Comparison of ENCODE assay signal across 9 mouse cellular contexts in genomic region chr5:114978888-114979249, GRCm38 (mm10). TPM values are rescaled to one million over a fixed set of nuclear protein-coding genes. Genes with fewer than 3 reads are reported as not detected.
DNase-seq lines count a peak whose midpoint lies in the region; ATAC-seq and TF ChIP-seq lines count a peak whose summit lies in the region.
"Had no signal": no experiment of that assay in that cellular context is flagged by ENCODE, and none has a peak within 500 bp of the region (broad histone marks: within the 10 kb centered on the region; RNA-seq: fewer than 3 reads in every experiment).

No protein-coding gene starts in this region.

- H3K27ac ChIP-seq in heart, postnatal 0 days (ENCODE audit: low read depth): no peak overlapping the region
- H3K27ac ChIP-seq in neural tube, embryonic 15.5 days (replicated peaks): no peak overlapping the region
- H3K27ac ChIP-seq: macrophage had no signal

- peak; percentile 20; the same call in 1 of the 2 replicates for TF ChIP-seq CTCF in heart, postnatal 0 days (IDR thresholded peaks at IDR 0.05; ENCODE audit: low read depth)

- H3K4me3 ChIP-seq in heart, postnatal 0 days (ENCODE audit: low read depth, low read length): peak overlapping the region; percentile 52
- H3K4me3 ChIP-seq in neural tube, embryonic 15.5 days (replicated peaks): peak overlapping the region; percentile 15; the same call in 1 of the 2 replicates

- H3K27me3 ChIP-seq in heart, postnatal 0 days (ENCODE audit: control insufficient read depth, insufficient read depth, low read length): no peaks in the 10 kb centered on the region
- peaks cover 4% of the 10 kb centered on the region; the same call in 1 of the 2 replicates for H3K27me3 ChIP-seq in neural tube, embryonic 15.5 days (replicated peaks)

- no peaks in the 10 kb centered on the region for H3K9me3 ChIP-seq in heart, postnatal 0 days (replicated peaks; ENCODE audit: control insufficient read depth, low read length)
- no peaks in the 10 kb centered on the region for H3K9me3 ChIP-seq in neural tube, embryonic 15.5 days (replicated peaks)

- ATAC-seq in heart, postnatal 0 days (ENCODE audit: insufficient read depth, low read depth): peak; percentile 18; the same call in 1 of the 2 replicates
- ATAC-seq in neural tube, embryonic 15.5 days (ENCODE audit: low FRiP score): peak; percentile 14; the same call in 1 of the 2 replicates

- peaks cover 12% of the 10 kb centered on the region; the same call in 1 of the 2 replicates for H3K4me1 ChIP-seq in heart, postnatal 0 days (ENCODE audit: control insufficient read depth, insufficient read depth)
- peaks cover 16% of the 10 kb centered on the region for H3K4me1 ChIP-seq in neural tube, embryonic 15.5 days

- H3K4me2 ChIP-seq in heart, postnatal 0 days (ENCODE audit: low read depth, low read length): peak overlapping the region; percentile 73
- H3K4me2 ChIP-seq in neural tube, embryonic 15.5 days: peak overlapping the region; percentile 76

- H3K9ac ChIP-seq in heart, postnatal 0 days (replicated peaks; ENCODE audit: low read depth, low read length): no peak overlapping the region
- no peak overlapping the region; the same call in 1 of the 2 replicates for H3K9ac ChIP-seq in neural tube, embryonic 15.5 days (replicated peaks)

- TF ChIP-seq EP300 in heart, postnatal 0 days (IDR thresholded peaks at IDR 0.05; ENCODE audit: low read depth): no peak

- WGBS in heart, postnatal 0 days: 3% methylated on average over 6 of the region's 6 CpGs
- WGBS in neural tube, embryonic 15.5 days: 6% methylated on average over 6 of the region's 6 CpGs

- no peaks in the 10 kb centered on the region for H3K36me3 ChIP-seq in heart, postnatal 0 days (replicated peaks; ENCODE audit: control insufficient read depth, insufficient read depth, low read length)
- H3K36me3 ChIP-seq in neural tube, embryonic 15.5 days: no peaks in the 10 kb centered on the region

- peak; percentile 68 for DNase-seq in 3134 (ENCODE audit: extremely low read depth, insufficient read length, low spot score)
- DNase-seq in 3T3-L1 (ENCODE audit: low read depth, low spot score): peak; percentile 85
- peak; percentile 36 for DNase-seq in cerebellum, adult 9-10 months
- DNase-seq in heart, postnatal 0 days (ENCODE audit: low spot score): peak; percentile 18
- DNase-seq in liver: peak; percentile 61
- no peak for DNase-seq in ovary, postnatal 10 days (ENCODE audit: low spot score)
- DNase-seq in adrenal gland, postnatal 4 days (ENCODE audit: low spot score in 2 of 2): no peak

RNA-seq across cellular contexts. Expression of gene Hnf1a, which starts 8.0 kb away (rescaled TPM):
- not detected in 2 replicates for total RNA-seq in heart, postnatal 0 days (2014; rRNA removed; ENCODE audit: low replicate concordance)
- not detected in 2 replicates for polyA plus RNA-seq in heart, postnatal 0 days (2015; fragmentation: Nextera tagmentation; extraction: Ambion mirVana)
- polyA plus RNA-seq in neural tube, embryonic 15.5 days (2015; fragmentation: Nextera tagmentation; extraction: Ambion mirVana): 0.05 and 1.6 TPM in 2 replicates
- total RNA-seq in adrenal gland, postnatal 4 days (2021): 1 to 10 TPM; 1.8 to 4.4 TPM
- polyA plus RNA-seq: macrophage had no signal

RNA-seq across cellular contexts. Expression of gene Sppl3, which starts 32.1 kb away (rescaled TPM):
- 65.6 and 68.7 TPM in 2 replicates for total RNA-seq in heart, postnatal 0 days (2014; rRNA removed; ENCODE audit: low replicate concordance)
- 6.8 and 7.2 TPM in 2 replicates for polyA plus RNA-seq in heart, postnatal 0 days (2015; fragmentation: Nextera tagmentation; extraction: Ambion mirVana)
- polyA plus RNA-seq in neural tube, embryonic 15.5 days (2015; fragmentation: Nextera tagmentation; extraction: Ambion mirVana): 18.2 and 30.9 TPM in 2 replicates
- 10 to 100 TPM; 91.7 to 92.3 TPM for total RNA-seq in adrenal gland, postnatal 4 days (2021)

RNA-seq across cellular contexts. Expression of gene 2210016L21Rik, which starts 36.9 kb away (rescaled TPM):
- total RNA-seq in heart, postnatal 0 days (2014; rRNA removed; ENCODE audit: low replicate concordance): 7.3 and 16.0 TPM in 2 replicates
- 32.2 and 32.6 TPM in 2 replicates for polyA plus RNA-seq in heart, postnatal 0 days (2015; fragmentation: Nextera tagmentation; extraction: Ambion mirVana)
- polyA plus RNA-seq in neural tube, embryonic 15.5 days (2015; fragmentation: Nextera tagmentation; extraction: Ambion mirVana): 138 and 147 TPM in 2 replicates
- total RNA-seq in adrenal gland, postnatal 4 days (2021): 10 to 100 TPM; 50.7 to 59.0 TPM

RNA-seq across cellular contexts. Expression of gene Oasl1, which starts 55.8 kb away (rescaled TPM):
- 5.6 and 9.4 TPM in 2 replicates for total RNA-seq in heart, postnatal 0 days (2014; rRNA removed; ENCODE audit: low replicate concordance)
- 0.68 and 0.69 TPM in 2 replicates for polyA plus RNA-seq in heart, postnatal 0 days (2015; fragmentation: Nextera tagmentation; extraction: Ambion mirVana)
- polyA plus RNA-seq in neural tube, embryonic 15.5 days (2015; fragmentation: Nextera tagmentation; extraction: Ambion mirVana): 0.79 and 1.2 TPM in 2 replicates
- 1 to 10 TPM; 1.0 to 1.2 TPM for total RNA-seq in adrenal gland, postnatal 4 days (2021)

Comparison
In these comparisons a context has a peak if more than half of its experiments do, and no peak if none do; other contexts are left out.
1. DNase-seq: peak in 3134 (single experiment), 3T3-L1 (single experiment), cerebellum, adult 9-10 months (single experiment), heart, postnatal 0 days (single experiment) and liver (single experiment); none in ovary, postnatal 10 days (single experiment) and adrenal gland, postnatal 4 days (0 of 2).